Mouse (Mus musculus): ENCODE results near the gene Slc22a23.
A peak's percentile ranks its signal among the peaks of the same experiment; 100 is the strongest.

Gene Slc22a23

GRCm38 (mm10) chr13:34343719-34344375, 1.1 kb downstream of the Slc22a23 start:
- DNase-seq = peak; percentile 49

- DNase-seq = no peak
Measured at GRCm38 (mm10) chr13:34342286-34342890, 2.6 kb downstream of the Slc22a23 start.

- no peak for DNase-seq
Measured at GRCm38 (mm10) chr13:34336895-34337294, 8.1 kb downstream of the Slc22a23 start.

GRCm38 (mm10) chr13:34334847-34335246, 10.1 kb downstream of the Slc22a23 start:
- no peak for DNase-seq

- no peak for DNase-seq
Measured at GRCm38 (mm10) chr13:34332762-34333161, 12.2 kb downstream of the Slc22a23 start.

GRCm38 (mm10) chr13:34331399-34332186, 13.4 kb downstream of the Slc22a23 start:
- no peak for DNase-seq

GRCm38 (mm10) chr13:34329589-34329988, 15.4 kb downstream of the Slc22a23 start:
- no peak for DNase-seq

GRCm38 (mm10) chr13:34326992-34327391, 18.0 kb downstream of the Slc22a23 start:
- DNase-seq = no peak

- DNase-seq = no peak
Measured at GRCm38 (mm10) chr13:34323361-34323760, 21.6 kb downstream of the Slc22a23 start.

GRCm38 (mm10) chr13:34320482-34320881, 24.5 kb downstream of the Slc22a23 start:
- no peak for DNase-seq

GRCm38 (mm10) chr13:34317051-34317450, 27.9 kb downstream of the Slc22a23 start:
- DNase-seq = no peak

GRCm38 (mm10) chr13:34316511-34316910, 28.5 kb downstream of the Slc22a23 start:
- DNase-seq = no peak

- DNase-seq = no peak
Measured at GRCm38 (mm10) chr13:34313033-34313491, 31.9 kb downstream of the Slc22a23 start.

GRCm38 (mm10) chr13:34312346-34313002, 32.5 kb downstream of the Slc22a23 start:
- DNase-seq = no peak

GRCm38 (mm10) chr13:34311593-34311992, 33.4 kb downstream of the Slc22a23 start:
- no peak for DNase-seq

- DNase-seq = no peak
Measured at GRCm38 (mm10) chr13:34308604-34308927, 36.4 kb downstream of the Slc22a23 start.

- no peak for DNase-seq
Measured at GRCm38 (mm10) chr13:34307696-34308603, 37.0 kb downstream of the Slc22a23 start.

GRCm38 (mm10) chr13:34305964-34306671, 38.9 kb downstream of the Slc22a23 start:
- DNase-seq = no peak

- DNase-seq = no peak
Measured at GRCm38 (mm10) chr13:34304896-34305295, 40.1 kb downstream of the Slc22a23 start.

GRCm38 (mm10) chr13:34303386-34304016, 41.5 kb downstream of the Slc22a23 start:
- no peak for DNase-seq

- DNase-seq = no peak
Measured at GRCm38 (mm10) chr13:34301585-34301984, 43.4 kb downstream of the Slc22a23 start.
